Comparison of ENCODE assay signal across 25 mouse cellular contexts in genomic region chrX:139026532-139027097, GRCm38 (mm10). TPM values are rescaled to one million over a fixed set of nuclear protein-coding genes. Genes with fewer than 3 reads are reported as not detected.
DNase-seq lines count a peak whose midpoint lies in the region; ATAC-seq and TF ChIP-seq lines count a peak whose summit lies in the region.
"Had no signal": no experiment of that assay in that cellular context is flagged by ENCODE, and none has a peak within 500 bp of the region (broad histone marks: within the 10 kb centered on the region; RNA-seq: fewer than 3 reads in every experiment).

No protein-coding gene starts in this region.

- H3K36me3 ChIP-seq in limb, embryonic 14.5 days (ENCODE audit: control insufficient read depth, insufficient read depth, low read length): no peaks in the 10 kb centered on the region
- no peaks in the 10 kb centered on the region for H3K36me3 ChIP-seq in limb, embryonic 10.5 days
- H3K36me3 ChIP-seq in lung, postnatal 0 days (ENCODE audit: insufficient read depth, low read length): no peaks in the 10 kb centered on the region
- H3K36me3 ChIP-seq in liver, embryonic 12.5 days: no peaks in the 10 kb centered on the region
- H3K36me3 ChIP-seq: embryonic facial prominence, embryonic 12.5 days; forebrain, embryonic 12.5 days; G1E; heart, embryonic 12.5 days; hindbrain, embryonic 10.5 days had no signal

- no peaks in the 10 kb centered on the region for H3K4me1 ChIP-seq in limb, embryonic 14.5 days (ENCODE audit: control insufficient read depth, insufficient read depth, low read length)
- H3K4me1 ChIP-seq in limb, embryonic 10.5 days: no peaks in the 10 kb centered on the region
- no peaks in the 10 kb centered on the region for H3K4me1 ChIP-seq in lung, postnatal 0 days (ENCODE audit: insufficient read depth, low read depth, low read length)
- H3K4me1 ChIP-seq in liver, embryonic 12.5 days: no peaks in the 10 kb centered on the region
- H3K4me1 ChIP-seq: embryonic facial prominence, embryonic 12.5 days; forebrain, embryonic 12.5 days; heart, embryonic 12.5 days; hindbrain, embryonic 10.5 days had no signal

- TF ChIP-seq POLR2A in limb, embryonic 14.5 days (IDR thresholded peaks at IDR 0.05; ENCODE audit: borderline replicate concordance, extremely low read depth, insufficient read depth, insufficient read length): no peak

- TF ChIP-seq EP300 in lung, postnatal 0 days (IDR thresholded peaks at IDR 0.05): no peak

- no peak overlapping the region for H3K9ac ChIP-seq in limb, embryonic 14.5 days (ENCODE audit: low read depth, low read length, severe bottlenecking)
- no peak overlapping the region for H3K9ac ChIP-seq in lung, postnatal 0 days (replicated peaks; ENCODE audit: low read depth)
- no peak overlapping the region for H3K9ac ChIP-seq in liver, embryonic 12.5 days
- H3K9ac ChIP-seq: embryonic facial prominence, embryonic 12.5 days; forebrain, embryonic 12.5 days; heart, embryonic 12.5 days; hindbrain, embryonic 14.5 days had no signal

- H3K4me2 ChIP-seq in limb, embryonic 14.5 days (replicated peaks; ENCODE audit: low read depth, low read length, severe bottlenecking): no peak overlapping the region
- no peak overlapping the region for H3K4me2 ChIP-seq in lung, postnatal 0 days (replicated peaks; ENCODE audit: low read depth, low read length)
- H3K4me2 ChIP-seq in liver, embryonic 12.5 days: no peak overlapping the region
- H3K4me2 ChIP-seq: embryonic facial prominence, embryonic 12.5 days; forebrain, embryonic 12.5 days; heart, embryonic 12.5 days; hindbrain, embryonic 14.5 days had no signal

- 56% methylated on average over 3 of the region's 3 CpGs for WGBS in limb, embryonic 14.5 days
- 85% methylated on average over 3 of the region's 3 CpGs for WGBS in limb, embryonic 10.5 days
- 29% methylated on average over 3 of the region's 3 CpGs for WGBS in lung, postnatal 0 days
- 52% methylated on average over 3 of the region's 3 CpGs for WGBS in liver, embryonic 12.5 days (ENCODE audit: insufficient replicate concordance)

- no peak overlapping the region for H3K27ac ChIP-seq in limb, embryonic 14.5 days (replicated peaks; ENCODE audit: low read depth, low read length)
- no peak overlapping the region for H3K27ac ChIP-seq in limb, embryonic 10.5 days
- no peak overlapping the region for H3K27ac ChIP-seq in lung, postnatal 0 days (ENCODE audit: low read length)
- H3K27ac ChIP-seq in liver, embryonic 12.5 days: no peak overlapping the region
- H3K27ac ChIP-seq: embryonic facial prominence, embryonic 12.5 days; forebrain, embryonic 12.5 days; gastrocnemius, adult 2 months; hindbrain, embryonic 10.5 days; hindbrain, embryonic 14.5 days had no signal

- DNase-seq in limb, embryonic 14.5 days (ENCODE audit: low spot score): peak; percentile 40
- no peak for DNase-seq in limb, embryonic 10.5 days (ENCODE audit: low spot score)
- peak; percentile 69 for DNase-seq in lung, postnatal 0 days (ENCODE audit: low spot score)
- DNase-seq in lung, postnatal 14 days: no peak
- DNase-seq in adipocyte (ENCODE audit: low spot score): peak; percentile 6
- DNase-seq in adrenal gland, postnatal 25 days: no peak
- DNase-seq: adrenal gland, postnatal 14 days; B cell, adult 2 months; cerebellum, adult 2 months had no signal

- no peaks in the 10 kb centered on the region for H3K9me3 ChIP-seq in limb, embryonic 14.5 days (ENCODE audit: control insufficient read depth, low read length)
- H3K9me3 ChIP-seq in limb, embryonic 10.5 days (replicated peaks): no peaks in the 10 kb centered on the region
- H3K9me3 ChIP-seq in lung, postnatal 0 days (ENCODE audit: low read length): no peaks in the 10 kb centered on the region
- H3K9me3 ChIP-seq in liver, embryonic 12.5 days (replicated peaks): no peaks in the 10 kb centered on the region
- H3K9me3 ChIP-seq: embryonic facial prominence, embryonic 12.5 days; forebrain, embryonic 12.5 days; G1E; heart, embryonic 12.5 days; hindbrain, embryonic 10.5 days had no signal

- ATAC-seq in limb, embryonic 14.5 days (ENCODE audit: low FRiP score, low read depth): no peak
- peak; percentile 75 for ATAC-seq in lung, postnatal 0 days
- ATAC-seq in liver, embryonic 12.5 days: no peak
- ATAC-seq: CD4-positive, CD25-positive, alpha-beta regulatory T cell, adult 4 months had no signal

- TF ChIP-seq CTCF in lung, postnatal 0 days (IDR thresholded peaks at IDR 0.05): no peak

- no peaks in the 10 kb centered on the region for H3K27me3 ChIP-seq in limb, embryonic 14.5 days (ENCODE audit: control insufficient read depth, insufficient read depth, low read length)
- H3K27me3 ChIP-seq in limb, embryonic 10.5 days (ENCODE audit: low read depth, poor library complexity, severe bottlenecking): peaks cover 50% of the 10 kb centered on the region
- H3K27me3 ChIP-seq in lung, postnatal 0 days (replicated peaks; ENCODE audit: insufficient read depth, low read length): no peaks in the 10 kb centered on the region
- H3K27me3 ChIP-seq in liver, embryonic 12.5 days (replicated peaks): no peaks in the 10 kb centered on the region
- H3K27me3 ChIP-seq: embryonic facial prominence, embryonic 12.5 days; heart, embryonic 12.5 days had no signal

- H3K4me3 ChIP-seq in limb, embryonic 14.5 days (replicated peaks; ENCODE audit: low read length): no peak overlapping the region
- no peak overlapping the region for H3K4me3 ChIP-seq in limb, embryonic 10.5 days
- H3K4me3 ChIP-seq in lung, postnatal 0 days (ENCODE audit: low read depth, low read length): no peak overlapping the region
- H3K4me3 ChIP-seq in liver, embryonic 12.5 days: no peak overlapping the region
- H3K4me3 ChIP-seq: embryonic facial prominence, embryonic 12.5 days; forebrain, embryonic 12.5 days; gastrocnemius, adult 2 months; heart, embryonic 12.5 days; hindbrain, embryonic 10.5 days had no signal

RNA-seq across cellular contexts. Expression of gene Serpina7, which starts 58.4 kb away (rescaled TPM):
- 0.06 and 0.08 TPM in 2 replicates for polyA plus RNA-seq in limb, embryonic 14.5 days (2012; rRNA removed)
- 0.19 and 0.23 TPM in 2 replicates for polyA plus RNA-seq in limb, embryonic 14.5 days (2014; fragmentation: Nextera tagmentation; extraction: Ambion mirVana)
- 0.14 TPM in 1 of 2 replicates, not detected in the other for polyA plus RNA-seq in limb, embryonic 10.5 days (2016; fragmentation: Nextera tagmentation; extraction: Ambion mirVana)
- polyA plus RNA-seq in lung, postnatal 0 days (2015; fragmentation: Nextera tagmentation; extraction: Ambion mirVana): 0.88 and 1.5 TPM in 2 replicates
- not detected in 2 replicates for total RNA-seq in adrenal gland, postnatal 25 days (2021)
- polyA plus RNA-seq in liver, embryonic 12.5 days (2016; fragmentation: Nextera tagmentation; extraction: Ambion mirVana): 0.93 and 1.2 TPM in 2 replicates
- total RNA-seq: adrenal gland, adult 18-20 months; common myeloid progenitor, adult 5-6 weeks; gastrocnemius, adult 2 months; gastrocnemius, postnatal 25 days; granulocyte monocyte progenitor cell, adult 5-6 weeks; heart, adult 8-10 months; heart, postnatal 25 days had no signal
- polyA plus RNA-seq: CD4-positive, CD25-positive, alpha-beta regulatory T cell, adult 4 months; cerebellum, adult 2 months; forebrain, embryonic 12.5 days; G1E; heart, embryonic 16.5 days; hindbrain, embryonic 14.5 days had no signal

RNA-seq across cellular contexts. Expression of gene 4930513O06Rik, which starts 59.4 kb away (rescaled TPM):
- not detected in 2 replicates for polyA plus RNA-seq in limb, embryonic 14.5 days (2012; rRNA removed)
- polyA plus RNA-seq in limb, embryonic 14.5 days (2014; fragmentation: Nextera tagmentation; extraction: Ambion mirVana): not detected in 2 replicates
- not detected in 2 replicates for polyA plus RNA-seq in limb, embryonic 10.5 days (2016; fragmentation: Nextera tagmentation; extraction: Ambion mirVana)
- not detected in 2 replicates for polyA plus RNA-seq in lung, postnatal 0 days (2015; fragmentation: Nextera tagmentation; extraction: Ambion mirVana)
- not detected in 2 replicates for total RNA-seq in adrenal gland, postnatal 25 days (2021)
- not detected in 2 replicates for polyA plus RNA-seq in liver, embryonic 12.5 days (2016; fragmentation: Nextera tagmentation; extraction: Ambion mirVana)
- total RNA-seq: adrenal gland, adult 18-20 months; adrenal gland, postnatal 14 days; common myeloid progenitor, adult 5-6 weeks; G1E; gastrocnemius, adult 2 months; gastrocnemius, postnatal 25 days; granulocyte monocyte progenitor cell, adult 5-6 weeks; heart, adult 8-10 months; heart, postnatal 25 days had no signal
- polyA plus RNA-seq: CD4-positive, CD25-positive, alpha-beta regulatory T cell, adult 4 months; cerebellum, adult 2 months; embryonic facial prominence, embryonic 12.5 days; forebrain, embryonic 12.5 days; G1E; heart, embryonic 12.5 days; heart, embryonic 16.5 days; hindbrain, embryonic 10.5 days; hindbrain, embryonic 14.5 days had no signal

Comparison
In these comparisons a context has a peak if more than half of its experiments do, and no peak if none do; other contexts are left out.
1. DNase-seq: peak in limb, embryonic 14.5 days (single experiment), lung, postnatal 0 days (single experiment) and adipocyte (single experiment); none in limb, embryonic 10.5 days (single experiment), lung, postnatal 14 days (single experiment) and adrenal gland, postnatal 25 days (single experiment).